Mouse (Mus musculus) right cerebral cortex, postnatal 36 days (tissue): ENCODE results near the gene Tma7.
A peak's percentile ranks its signal among the peaks of the same experiment; 100 is the strongest.

Experiments used
- DNase-seq, 2 experiments: peaks; one replicate each; pipeline ENCODE4 v3.0.0; 2022; ENCODE audit warnings: low spot score in 2 of 2, mixed read lengths in 1 of 2

Gene Tma7

DNA sequence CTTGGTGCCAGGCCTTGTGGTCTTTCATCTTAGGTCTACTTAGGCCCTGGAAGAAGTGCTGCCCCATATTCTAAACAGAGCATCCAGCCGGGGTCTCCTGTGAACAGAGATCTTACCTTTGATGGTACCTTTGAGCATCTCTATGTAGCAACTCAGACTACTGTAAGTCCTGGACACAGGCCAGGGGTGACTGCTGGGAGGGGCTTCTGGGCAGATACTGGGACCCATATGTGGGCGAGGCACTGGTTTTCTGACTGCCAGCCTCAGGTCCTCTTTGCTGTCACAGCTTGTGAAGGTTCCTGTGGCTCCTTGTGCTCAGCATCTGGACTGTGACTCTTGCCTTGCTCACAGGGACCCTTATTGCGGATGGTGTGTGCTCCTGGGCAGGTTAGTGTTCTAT lies 20.2 kb upstream of the Tma7 start:
- no peak for DNase-seq

DNA sequence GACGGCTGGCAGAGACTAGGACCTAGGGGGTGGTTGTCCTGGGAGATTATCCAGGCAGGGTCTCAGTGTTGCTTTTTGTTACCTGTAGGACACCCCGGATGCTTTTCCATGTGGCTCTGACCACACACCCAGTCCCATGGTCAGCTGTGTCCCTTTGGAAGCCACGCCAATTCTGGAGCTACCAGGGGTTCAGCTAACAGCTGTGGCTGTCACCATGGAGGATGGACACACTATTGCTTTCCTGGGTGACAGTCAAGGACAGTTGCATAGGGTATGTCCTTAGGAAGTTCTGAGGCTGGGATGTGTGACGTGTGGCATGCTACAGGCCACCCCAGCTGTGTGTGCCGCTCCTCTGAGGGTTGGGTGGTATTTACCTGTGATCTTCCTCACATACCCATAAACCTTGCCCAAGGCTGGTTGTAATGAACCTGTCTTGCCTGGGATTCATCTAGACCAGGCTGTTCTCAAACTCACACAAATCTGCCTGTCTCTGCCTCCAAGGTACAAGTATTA lies 19.6 kb upstream of the Tma7 start:
- no peak for DNase-seq

DNA sequence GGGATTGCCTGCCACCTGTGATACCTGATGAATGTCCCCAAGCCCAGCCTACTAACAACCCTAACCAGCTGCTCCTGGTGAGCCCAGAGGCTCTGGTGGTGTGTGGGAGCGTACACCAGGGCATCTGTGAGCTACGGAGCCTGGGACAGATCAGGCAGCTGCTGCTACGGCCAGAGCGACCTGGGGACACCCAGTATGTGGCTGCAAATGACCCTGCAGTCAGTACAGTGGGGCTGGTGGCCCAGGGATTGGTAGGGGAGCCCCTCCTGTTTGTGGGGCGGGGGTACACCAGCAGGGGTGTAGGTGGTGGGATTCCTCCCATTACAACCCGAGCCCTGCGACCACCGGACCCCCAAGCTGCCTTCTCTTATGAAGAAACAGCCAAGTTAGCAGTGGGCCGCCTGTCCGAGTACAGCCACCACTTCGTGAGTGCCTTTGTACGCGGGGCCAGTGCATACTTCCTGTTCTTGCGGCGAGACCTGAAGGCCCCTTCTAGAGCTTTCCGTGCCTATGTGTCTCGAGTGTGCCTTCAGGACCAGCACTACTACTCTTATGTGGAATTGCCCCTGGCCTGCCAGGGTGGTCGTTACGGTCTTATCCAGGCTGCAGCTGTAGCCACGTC lies 18.0 kb upstream of the Tma7 start:
- DNase-seq = no peak

DNA sequence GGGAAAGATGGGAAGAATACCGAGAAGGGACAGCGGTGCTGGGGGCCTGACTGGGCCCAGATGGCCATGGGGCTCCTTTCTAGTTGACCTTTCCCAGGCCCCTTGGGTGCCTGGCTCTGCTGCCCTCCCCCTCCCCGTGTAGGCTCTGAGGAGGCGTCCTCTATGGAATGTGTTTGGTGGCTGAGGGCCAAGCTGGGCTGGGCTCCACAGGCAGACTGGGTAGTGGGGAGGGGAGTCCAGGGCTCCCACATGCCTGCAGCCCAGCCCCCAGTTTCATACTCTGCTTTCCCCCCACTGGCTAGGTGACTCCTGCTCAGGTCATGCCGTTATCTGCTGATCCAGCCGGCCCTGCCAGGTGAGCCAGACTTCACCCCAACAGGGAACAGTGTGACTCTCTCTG lies 16.6 kb upstream of the Tma7 start:
- peak in 1 of 2 experiments; percentile 34 for DNase-seq

DNA sequence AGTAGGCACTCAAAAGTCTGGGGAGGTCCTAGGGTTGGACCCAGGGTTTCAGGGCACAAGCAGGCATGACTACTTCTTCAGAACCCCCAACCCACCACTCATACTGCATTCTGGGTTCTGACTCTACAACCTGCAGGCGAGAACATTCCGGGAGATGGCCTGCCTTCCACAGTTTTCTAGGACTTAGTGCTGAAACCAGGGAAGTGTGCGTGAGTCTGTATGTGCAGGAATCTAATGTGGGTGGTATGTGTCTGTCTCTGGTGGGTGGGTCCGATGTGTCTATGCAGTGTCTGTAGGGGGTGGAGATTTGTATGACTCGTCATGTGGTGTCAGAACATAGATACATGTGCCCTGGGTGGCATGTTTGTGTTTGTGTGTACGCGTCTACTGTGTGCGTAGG lies 16.0 kb upstream of the Tma7 start:
- DNase-seq = no peak

DNA sequence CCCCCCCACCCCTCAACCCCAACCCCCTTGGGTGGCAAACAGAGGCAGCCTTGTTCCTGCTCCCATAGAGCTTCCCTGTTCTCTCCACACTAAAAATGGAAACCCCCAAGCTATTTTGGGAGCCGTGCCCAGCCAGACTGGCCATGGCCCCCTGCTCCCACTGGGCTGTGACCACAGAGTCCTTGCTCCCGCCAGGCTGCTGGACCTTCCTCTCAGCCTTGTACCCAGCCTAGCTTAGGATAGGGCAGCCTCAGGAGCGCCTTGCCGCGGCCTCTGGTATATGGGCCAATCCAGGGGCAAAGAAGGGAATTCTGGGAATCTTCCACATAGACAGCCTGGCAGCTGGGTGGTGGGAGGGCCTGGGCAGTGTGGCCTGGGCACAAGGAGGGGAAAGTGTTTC lies 15.4 kb upstream of the Tma7 start:
- peak; percentile 54 to 63 for DNase-seq

DNA sequence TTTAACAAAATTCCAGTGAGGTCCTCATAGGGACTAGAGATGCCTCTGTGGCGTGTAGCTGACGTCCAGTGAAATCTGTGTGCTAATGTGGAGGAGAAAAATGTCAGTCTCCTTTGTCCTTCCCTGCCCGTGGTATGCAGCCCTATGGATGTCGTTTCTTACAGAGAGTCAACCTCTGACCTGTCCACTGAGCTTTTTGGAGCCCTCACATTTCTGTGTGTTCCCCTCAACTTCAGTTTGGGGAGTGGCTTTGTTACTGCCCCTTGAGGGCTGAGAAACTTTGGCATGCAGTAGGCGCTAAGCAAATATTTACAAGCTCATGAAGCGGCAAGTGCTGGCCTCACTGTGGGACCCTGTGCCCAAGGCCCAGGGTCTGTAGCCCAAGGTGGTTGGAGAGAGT lies 14.9 kb upstream of the Tma7 start:
- DNase-seq = no peak

DNA sequence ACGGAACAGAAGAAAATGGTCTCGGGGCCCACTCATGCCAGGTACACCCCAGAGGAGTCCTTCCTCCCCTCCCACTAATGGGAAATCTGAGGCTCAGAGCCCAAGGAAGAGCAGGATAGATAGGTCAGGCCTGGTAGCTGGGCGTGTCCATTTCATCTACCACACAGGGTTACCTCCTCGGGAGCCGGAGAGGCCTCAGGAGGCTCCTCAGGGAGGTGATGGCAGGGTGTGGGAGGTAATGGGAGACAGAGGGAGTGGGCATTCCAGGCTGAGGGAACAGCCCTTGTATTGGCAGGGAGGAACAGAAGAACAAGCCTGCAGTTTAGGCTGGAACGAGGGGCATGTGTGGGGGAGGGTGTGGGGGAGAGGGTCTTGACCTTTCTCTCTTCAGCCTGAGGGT lies 14.5 kb upstream of the Tma7 start:
- DNase-seq = no peak

DNA sequence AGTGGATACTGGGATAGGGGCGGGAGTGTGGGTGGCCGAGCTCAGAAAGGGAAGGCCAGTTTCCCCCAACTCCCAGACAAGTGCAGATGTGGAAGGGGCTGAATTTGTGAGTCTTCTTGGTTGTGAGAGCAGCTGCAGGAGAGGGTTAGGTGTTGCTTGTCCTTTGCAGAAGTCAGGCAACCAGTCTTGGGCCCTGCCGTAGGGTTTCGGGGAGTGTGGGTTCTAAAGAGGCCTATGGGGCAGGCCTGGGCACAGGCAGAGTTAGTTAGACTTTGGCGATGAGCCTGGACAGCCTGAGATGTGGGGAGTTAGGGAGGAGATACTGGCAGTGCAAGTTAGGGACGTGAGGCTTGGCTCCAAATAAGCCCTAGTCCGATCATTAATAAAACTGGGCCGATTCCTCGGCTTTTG lies 13.9 kb upstream of the Tma7 start:
- DNase-seq = no peak

DNA sequence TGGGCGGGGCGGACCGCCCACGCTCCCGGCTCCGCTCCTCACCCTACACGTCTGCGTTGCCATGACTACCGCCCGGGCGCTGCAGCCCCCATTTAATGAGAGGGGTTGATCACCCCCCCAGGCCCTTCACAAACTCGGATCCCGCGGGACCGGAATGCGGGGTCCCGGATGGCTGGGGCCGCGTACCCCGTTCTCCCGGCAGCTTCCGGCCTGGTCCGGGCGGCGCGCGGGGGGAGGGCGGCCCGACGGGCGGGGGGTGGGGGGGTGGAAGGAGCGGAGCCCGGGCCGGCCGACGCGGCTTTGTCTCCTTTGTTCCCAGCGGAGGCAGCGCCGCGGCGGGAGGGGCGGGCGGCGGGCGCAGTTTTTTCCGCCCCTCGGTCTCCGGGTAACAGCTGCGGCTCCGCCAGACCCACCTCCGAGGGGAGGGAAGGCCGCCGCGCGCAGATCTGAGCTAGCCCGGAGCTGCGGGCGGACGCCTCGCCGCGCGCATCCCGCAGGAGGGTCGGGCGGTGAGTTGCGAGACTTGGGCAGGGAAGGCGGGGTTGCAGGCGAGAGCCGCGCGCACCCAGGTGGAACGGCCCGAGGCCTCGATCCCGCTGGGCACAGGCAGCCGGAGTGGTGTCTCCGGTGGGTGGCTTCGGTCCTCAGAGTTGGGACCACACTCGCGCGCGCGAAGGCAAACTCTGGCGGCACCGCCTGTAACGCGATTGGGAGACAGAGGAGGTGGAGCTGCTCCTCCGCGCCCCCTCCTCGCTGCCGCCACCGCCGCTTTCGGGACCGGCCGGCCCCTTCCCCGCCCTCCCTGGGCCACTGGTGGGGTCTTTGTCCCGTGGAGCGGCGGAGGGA lies 13.0 kb upstream of the Tma7 start, which contains the start of gene Plxnb1:
Plxnb1 (plus strand) TSS at position 253 of the 846 bp plus-strand sequence.
- peak; percentile 47 for DNase-seq

DNA sequence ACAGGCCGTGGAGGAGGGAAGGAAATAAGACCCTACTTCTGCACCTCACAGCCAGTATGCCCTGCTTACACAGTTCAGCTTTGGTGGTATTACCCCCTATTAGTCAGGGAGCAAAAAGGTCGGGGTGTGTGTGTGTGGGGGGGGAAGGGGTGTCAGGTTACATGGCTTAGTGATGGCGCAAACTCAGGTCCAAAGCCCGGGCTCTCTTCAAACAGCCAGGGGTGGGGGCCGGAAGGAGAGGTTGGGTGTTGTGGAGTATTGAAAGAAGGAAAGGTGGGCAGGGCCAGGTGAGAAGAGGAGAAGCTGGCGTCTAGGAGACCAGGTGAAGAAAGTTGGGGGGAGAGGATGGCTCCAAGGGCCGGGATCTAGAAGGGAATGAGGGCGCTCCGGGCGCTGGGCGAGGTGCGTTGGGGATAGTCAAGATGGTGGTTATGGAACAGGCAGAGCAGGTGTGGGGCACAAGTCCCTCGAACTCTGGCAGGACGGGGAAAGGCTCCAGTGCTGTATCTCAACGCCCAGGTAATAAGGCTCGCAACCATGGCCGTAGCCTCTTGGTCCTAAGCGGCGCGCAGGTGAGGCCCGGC lies 12.3 kb upstream of the Tma7 start:
- no peak for DNase-seq

DNA sequence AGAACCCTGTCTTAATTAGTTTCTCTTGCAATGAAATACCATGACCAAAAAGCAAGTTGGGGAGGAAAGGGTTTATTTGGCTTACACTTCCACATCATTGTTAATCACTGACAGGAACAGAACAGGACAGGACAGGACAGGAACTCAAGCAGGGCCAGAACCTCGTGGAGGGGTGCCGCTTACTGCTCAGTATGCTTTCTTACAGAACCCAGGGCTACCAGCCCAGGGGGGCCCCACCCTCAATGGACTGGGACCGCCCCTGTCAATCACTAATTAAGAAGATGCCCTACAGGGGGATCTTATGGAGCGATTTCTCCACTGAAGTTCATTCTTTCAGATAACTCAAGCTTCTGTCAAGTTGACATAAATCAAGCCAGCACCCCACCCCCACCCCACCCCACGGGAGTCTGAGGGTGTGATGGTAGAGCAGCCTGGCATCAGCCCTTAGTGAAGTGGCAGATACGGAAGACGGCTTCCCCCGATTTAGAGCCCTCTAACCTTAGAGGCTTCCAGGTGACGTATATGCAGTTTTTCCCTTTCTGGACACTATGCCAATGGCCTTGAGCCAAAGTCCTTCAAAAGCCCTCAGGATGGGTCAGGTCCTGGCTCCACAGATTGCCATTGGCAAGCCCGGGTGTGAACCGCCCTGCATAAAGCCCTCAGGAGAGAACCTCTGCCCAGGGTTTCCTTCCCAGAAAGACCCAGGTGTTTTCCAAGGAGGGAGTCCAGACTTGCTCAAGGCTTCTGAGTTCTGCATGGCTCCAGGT lies 11.6 kb upstream of the Tma7 start:
- DNase-seq = no peak

DNA sequence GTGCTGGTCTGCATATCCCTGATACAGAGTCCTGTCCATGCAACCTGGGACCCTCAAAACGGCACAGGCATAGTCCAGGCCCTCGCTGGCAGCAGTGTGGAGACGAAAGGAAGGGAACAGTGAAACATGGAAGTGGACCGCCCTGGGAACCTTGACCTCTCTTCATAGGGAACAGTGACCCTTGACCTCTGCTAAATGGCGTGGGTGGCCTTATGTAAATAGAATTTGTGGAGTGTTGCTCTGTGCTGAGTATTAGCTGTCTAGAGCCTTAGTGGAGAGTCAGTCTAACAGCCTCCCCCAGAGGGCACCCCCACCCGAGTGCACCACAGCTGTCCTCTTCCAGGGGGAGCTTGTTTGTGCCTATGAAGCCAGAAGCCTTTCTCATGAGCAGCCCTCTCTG lies 10.4 kb upstream of the Tma7 start:
- no peak for DNase-seq

DNA sequence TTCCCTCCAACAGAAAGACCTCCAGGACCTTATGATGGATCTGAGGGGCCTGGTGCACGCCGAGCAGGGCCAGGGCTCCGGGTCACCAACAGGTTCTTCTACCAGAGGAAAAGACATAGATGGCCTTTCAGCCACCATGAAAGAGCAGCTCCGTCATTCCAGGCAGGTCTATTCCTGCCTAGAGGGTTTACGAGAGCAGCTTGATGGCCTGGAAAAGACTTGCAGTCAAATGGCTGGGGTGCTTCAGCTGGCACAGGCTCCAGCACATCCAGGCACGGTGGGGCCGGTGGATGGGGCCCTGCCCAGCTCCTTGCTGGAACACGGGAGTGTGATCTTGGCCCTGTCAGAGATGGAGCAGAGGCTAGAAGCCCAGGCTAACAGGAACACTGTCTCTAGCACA lies 9.4 kb upstream of the Tma7 start:
- DNase-seq = no peak

DNA sequence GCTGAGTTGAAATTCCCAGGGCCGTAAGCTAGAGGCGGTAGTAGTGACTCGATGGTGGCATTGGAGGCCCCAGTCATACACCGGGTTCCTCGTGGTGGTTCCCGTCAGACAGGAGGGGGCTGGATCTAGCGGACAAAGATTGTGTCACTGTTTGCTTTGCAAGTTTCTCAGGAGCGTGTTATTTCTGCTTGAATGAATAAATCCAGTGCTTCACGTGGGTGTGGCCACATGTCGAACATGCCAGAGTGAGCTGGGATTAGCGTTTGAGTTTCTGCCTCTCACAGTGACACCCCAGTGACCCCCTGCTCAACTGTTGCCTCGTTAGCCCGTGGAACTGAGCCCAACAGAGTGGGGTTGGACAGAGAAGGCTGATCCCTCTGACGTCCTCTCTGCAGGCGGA lies 8.1 kb upstream of the Tma7 start:
- DNase-seq = peak in 1 of 2 experiments; percentile 27

DNA sequence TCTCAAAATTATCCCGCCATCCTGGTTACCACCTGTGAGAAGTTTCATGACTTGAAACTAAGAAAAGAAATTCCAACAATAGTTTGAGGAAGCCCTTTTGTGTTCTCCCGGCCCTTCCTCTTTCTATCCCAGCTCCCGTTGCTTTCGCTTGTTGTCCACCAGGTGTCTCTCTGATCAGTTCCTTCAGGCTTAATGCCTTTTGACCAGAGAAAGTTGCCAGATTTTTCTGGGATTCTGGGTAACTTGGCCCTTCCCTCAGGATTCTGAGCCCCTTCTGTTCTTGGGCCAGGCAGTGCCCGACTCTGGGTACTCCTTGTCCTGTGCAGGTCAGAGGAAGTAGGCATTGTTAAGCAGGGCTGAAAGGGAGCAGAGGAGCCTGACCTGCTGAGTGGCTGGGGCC lies 5.6 kb upstream of the Tma7 start:
- peak in 1 of 2 experiments; percentile 50 for DNase-seq

DNA sequence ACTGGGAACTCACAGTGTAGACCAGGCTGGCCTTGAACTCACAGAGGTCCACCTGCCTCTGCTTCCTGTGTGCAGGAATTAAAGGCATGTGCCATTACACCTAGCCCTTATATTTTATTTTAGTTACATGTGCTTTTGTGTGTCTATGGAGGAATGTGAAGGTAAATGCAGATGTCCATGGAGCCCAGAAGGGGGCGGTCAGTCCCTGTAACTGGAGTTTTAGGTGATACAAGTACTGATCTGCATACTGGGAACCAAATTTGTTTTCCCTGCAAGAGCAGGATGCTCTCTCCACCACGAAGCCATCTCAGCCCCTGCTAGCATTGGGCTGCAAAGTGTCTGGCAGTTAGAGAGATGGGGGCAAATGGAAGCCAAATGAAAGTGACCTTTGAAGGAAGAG lies 2.5 kb upstream of the Tma7 start:
- DNase-seq = no peak

DNA sequence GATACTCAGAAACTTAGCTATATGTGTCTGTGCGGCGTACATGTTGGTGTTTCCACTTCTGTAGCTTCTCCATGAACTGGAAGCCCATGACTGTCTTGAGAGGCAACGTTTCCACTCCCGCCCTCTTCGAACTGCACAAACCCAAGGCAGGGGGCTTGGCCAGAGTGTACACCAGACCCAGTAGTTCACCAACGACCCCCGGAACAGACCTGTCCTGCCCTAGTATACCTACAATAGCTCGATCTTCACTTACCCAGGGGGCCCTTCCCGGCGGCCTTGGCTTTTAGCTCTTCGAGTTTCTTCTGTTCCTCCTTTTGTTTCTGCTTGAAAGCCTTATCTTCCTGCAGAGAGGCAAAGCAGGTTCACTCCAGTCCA lies 651 bp downstream of the Tma7 start:
- DNase-seq = no peak

DNA sequence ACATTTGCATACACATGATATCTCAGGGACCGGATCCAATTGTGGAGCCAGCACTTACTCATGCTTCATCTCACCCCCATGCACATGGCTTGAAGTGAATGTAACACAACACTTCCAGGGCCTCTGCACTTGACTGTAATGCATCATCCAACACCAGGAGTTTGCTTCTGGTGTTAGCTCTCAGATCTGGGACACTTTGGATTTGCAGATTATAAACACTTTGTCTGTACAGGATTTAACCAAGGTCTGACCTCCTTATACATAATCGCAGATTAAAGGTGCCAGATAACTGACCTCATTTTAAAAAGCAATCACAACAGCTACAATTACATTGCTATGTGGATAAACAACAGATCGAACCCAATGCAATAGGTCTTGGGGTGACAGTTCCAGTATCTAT lies 1.9 kb downstream of the Tma7 start:
- no peak for DNase-seq

DNA sequence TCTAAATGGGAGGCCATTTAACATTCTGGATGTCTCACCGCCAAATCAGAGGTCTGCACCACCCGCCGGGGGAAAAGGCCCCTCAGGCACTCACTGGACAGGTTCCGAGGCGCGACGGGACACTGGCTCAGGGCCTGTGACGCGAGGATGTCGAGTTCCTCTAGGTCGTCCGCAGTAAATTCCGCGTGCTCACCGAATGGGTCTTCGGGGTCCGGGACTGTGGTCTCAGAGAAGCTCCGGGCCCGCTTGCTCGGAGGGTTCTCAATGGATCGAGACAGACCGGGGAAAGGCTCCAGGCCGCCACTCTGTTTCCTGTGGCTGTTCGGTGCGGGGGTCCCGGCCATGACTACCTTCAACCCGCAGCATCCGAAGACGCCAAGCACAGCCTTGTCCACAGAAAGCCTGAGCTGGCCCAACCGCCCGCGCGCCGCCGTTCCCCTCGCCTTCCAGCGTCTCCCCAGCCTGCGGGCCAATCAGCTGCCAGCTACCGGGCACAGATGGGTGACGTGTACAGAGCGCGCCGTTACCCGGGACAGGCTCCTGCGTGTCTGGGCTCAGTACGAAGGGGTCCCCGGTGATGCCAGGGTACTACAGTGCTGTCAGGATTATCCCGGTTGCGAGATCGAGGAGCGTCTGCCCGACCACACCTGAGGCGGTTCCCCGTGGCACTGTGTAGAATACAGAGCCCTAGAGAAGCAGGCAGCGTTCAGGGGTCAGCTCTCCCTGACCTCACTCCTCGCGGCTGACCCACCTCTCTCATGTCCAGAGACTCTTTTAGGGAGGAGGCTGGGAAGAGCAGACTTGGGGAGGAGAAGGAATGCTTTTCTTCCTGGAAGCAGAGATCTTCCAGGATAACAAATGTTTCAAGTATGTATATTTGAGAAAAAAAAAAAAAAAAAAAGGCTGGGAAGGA lies 8.5 kb downstream of the Tma7 start, which contains the start of gene Atrip:
Atrip (minus strand) TSS at position 464 of the 913 bp plus-strand sequence.
- DNase-seq = peak; percentile 93
